Mouse (Mus musculus): ENCODE data around the gene Hydin.
"Not testable (repeated sequence)": the region's sequence is repeated elsewhere in the genome, so short reads cannot be mapped to it uniquely, and the experiment has no call there.

The Hydin gene

DNA sequence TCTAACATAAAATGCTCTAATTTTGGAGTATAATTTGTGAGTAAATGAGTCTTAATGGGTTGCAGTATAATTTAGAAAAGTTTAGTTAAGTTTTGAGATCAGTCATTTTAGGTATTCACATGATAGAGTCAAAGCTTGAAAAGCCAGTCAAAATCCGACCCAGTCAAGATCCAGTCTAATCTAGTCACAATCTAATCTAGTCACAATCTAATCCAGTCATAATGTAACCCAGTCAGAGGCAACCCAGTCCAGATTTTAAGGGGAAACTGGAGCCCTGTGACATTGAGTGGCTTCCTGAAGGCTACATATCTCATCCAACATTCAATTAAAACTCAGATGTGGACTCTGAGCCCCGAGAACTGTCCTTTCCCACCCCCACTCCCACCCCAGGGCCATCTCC lies 72.7 kb downstream of the Hydin start:
- no peak for DNase-seq (ENCODE audit: low spot score)

DNA sequence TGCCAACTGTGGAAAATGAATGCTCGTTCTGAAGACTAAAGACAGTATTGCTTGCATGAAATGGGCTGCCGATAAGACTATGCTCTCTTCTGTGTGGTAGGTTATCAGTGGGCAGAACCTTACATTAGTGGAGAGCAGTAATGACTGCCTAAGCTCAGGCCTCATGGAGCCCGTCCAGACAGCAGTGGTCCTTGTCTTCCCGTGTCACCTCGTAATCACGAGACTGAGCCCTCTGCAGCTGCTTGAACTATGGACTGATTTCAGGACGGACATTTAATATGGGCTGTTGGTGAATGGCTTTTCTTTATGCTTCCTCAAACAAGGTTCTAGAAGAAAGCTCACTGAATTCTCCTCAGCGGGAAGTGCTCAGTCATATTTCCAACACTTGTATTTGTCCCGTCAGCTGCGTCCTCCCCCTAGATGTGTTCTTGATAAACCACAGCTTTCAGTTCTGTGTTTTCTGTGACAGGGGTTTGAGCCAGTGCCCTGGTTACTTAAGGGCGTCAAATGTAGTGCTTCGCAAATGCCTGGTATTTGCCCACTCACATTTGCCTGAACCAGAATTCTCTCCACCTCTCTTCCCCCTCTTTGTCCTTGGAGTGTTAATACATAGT lies 73.4 kb downstream of the Hydin start:
- no peak for DNase-seq (ENCODE audit: low spot score)

- DNase-seq (ENCODE audit: low spot score): no peak
Observed at GRCm38 (mm10) chr8:110345697-110346394, 79.1 kb downstream of the Hydin start.

DNA sequence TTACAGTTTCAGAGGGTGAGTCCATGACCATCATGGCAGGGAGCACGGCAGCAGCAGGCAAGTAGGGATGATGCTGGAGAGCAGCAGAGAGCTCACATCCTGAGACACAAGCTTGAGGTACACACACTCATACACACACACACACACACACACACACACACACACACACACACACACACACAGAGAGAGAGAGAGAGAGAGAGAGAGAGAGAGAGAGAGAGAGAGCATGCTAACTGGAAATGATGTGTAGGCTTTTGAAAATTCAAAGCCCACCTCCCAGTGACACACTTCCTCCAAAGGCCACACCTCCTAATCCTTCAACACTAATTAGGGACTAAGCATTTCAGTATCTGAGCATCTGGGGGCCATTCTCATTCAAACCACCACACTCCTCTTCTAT lies 80.1 kb downstream of the Hydin start:
- DNase-seq (ENCODE audit: low spot score): no peak

- DNase-seq (ENCODE audit: low spot score): no peak
Observed at GRCm38 (mm10) chr8:110350725-110351124, 83.9 kb downstream of the Hydin start.

- DNase-seq (ENCODE audit: low spot score): no peak
Observed at GRCm38 (mm10) chr8:110351909-110352308, 85.1 kb downstream of the Hydin start.

GRCm38 (mm10) chr8:110362975-110363374 lies 96.2 kb downstream of the Hydin start:
- DNase-seq (ENCODE audit: low spot score): no peak

DNA sequence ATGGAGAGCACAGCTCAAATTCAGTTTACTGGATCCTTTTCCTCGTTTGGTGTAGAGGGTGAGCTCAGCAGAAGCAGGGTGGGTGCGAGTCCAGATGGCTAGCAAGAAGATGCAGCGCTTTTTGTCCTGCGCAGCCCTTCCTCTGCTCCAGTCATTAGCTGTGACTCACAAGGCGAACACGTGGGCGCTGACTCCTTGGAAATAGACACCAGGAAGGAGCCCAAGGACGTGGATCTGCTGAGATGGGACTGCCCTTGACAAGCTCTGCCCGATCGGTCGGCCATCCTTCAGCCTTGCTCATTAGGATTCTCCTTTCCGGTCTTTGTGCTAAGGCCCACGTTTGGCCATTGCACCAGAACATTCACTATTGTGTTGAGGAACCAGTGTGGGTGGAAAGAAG lies 106.1 kb downstream of the Hydin start:
- DNase-seq (ENCODE audit: low spot score): no peak

- no peak for DNase-seq (ENCODE audit: low spot score)
Observed at GRCm38 (mm10) chr8:110373695-110374094, 106.9 kb downstream of the Hydin start.

DNA sequence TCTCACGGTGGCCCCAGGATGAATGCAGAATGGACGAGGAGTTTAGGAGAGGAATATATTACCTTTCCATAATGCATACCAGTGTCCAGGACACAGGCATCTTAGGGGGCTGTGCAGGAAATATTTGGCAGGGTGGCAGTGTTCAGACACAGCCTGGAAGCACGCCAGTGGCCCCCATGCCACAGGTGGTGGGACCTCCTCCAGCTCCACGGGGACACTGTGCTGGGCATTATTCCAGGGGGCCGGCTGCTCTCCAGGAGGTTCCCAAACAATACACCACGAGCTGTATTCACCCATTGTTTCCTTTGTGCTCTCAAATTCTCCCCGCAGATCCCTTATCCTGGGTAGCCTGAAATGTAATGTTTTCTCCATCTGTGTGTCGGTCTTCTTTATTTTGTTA lies 116.0 kb downstream of the Hydin start:
- no peak for DNase-seq (ENCODE audit: low spot score)

DNA sequence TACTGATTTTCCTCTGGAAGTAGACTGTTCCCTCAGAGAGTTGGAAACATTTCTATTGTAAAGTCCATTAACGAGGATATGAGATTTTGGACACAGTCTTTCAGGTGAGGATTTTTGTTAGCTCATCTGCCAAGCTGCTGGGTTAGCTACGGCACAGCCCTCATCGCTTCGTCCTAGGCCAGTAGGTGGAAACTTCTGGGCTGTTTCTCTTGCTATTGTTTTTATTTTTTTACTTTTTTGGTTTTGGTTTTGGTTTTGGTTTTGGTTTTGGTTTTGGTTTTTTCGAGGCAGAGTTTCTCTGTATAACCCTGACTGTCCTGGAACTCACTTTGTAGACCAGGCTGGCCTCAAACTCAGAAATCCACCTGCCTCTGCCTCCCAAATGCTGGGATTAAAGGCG lies 117.9 kb downstream of the Hydin start:
- DNase-seq (ENCODE audit: low spot score): not testable (repeated sequence)

DNA sequence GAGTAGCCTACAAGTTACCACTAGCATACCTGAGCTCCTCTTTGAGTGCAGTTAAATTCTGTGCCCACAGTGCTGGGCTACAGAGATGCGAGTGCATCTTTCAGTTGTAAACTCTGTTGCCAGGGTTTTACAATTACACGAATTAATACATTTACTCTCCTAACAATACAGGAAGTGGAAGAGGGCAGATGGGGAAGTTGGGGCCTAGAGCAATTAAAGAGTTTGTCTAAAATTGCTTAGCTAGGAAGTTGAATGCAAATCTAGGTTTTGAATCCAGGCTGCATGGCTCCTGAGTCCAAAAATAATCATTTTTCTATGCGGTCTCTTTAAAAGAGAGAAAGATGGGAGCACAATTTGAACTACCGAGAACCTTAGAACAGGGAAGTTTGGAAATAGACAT lies 128.9 kb downstream of the Hydin start:
- no peak for DNase-seq (ENCODE audit: low spot score)

- DNase-seq (ENCODE audit: low spot score): no peak
Observed at GRCm38 (mm10) chr8:110400536-110400935, 133.8 kb downstream of the Hydin start.

- DNase-seq (ENCODE audit: low spot score): no peak
Observed at GRCm38 (mm10) chr8:110402311-110402710, 135.5 kb downstream of the Hydin start.

DNA sequence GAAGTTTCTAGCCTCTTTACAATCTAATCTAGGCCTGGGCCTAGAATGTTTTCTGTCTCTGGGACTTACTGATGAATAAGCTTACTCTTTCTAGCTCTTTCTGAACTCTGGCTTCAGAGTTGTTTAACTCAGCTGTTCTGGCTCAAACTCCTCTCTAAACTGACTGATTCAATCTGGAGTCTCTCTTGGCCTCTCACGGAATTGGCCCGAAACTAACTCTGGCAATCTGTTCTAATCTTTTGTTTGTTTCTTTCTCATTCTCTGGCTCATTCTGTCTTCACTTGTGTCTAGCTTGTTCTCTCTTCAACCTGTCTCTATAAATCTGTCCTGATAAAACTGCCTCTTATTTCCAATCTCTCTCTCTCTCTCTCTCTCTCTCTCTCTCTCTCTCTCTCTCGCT lies 137.7 kb downstream of the Hydin start:
- DNase-seq (ENCODE audit: low spot score): no peak

GRCm38 (mm10) chr8:110415121-110415520 lies 148.3 kb downstream of the Hydin start:
- no peak for DNase-seq (ENCODE audit: low spot score)

DNA sequence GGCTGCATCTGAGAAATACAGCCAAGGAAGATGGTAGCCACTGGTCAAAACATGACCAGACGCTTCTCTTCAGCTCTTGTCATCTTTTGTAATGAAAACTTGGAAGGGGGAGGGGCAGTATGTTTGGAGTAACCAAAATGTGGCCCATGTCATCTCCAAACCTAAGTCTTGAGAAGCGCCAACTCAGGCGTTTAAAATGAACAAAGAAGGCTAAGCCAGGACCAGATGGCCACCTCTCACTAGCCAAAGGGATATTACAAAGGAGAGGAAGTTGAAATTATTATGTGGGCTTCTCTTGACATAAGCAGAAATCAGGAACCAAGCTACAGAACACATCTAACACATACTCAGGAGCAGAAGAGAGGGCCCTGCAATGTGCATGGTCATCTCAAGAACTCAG lies 150.2 kb downstream of the Hydin start:
- DNase-seq (ENCODE audit: low spot score): no peak

GRCm38 (mm10) chr8:110417801-110418200 lies 151.0 kb downstream of the Hydin start:
- DNase-seq (ENCODE audit: low spot score): no peak

DNA sequence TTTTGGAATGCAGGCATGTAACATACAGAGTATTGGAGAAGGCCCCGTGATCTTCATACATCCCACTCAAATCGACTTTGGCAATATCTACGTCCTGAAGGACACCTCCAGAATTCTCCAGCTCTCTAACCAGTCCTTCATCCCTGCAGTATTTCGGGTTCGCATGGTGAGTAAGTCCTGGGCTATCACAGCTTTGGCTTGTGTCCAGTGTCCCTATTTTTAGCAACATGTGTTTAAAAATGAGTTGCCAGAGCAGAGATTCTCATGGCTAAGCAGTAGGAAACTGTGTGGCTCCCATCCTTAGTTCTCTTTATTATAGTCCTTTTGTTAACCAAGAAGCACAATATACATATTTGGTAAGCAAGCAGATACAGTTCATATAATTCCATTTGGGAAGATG lies 152.9 kb downstream of the Hydin start:
- no peak for DNase-seq (ENCODE audit: low spot score)

DNA sequence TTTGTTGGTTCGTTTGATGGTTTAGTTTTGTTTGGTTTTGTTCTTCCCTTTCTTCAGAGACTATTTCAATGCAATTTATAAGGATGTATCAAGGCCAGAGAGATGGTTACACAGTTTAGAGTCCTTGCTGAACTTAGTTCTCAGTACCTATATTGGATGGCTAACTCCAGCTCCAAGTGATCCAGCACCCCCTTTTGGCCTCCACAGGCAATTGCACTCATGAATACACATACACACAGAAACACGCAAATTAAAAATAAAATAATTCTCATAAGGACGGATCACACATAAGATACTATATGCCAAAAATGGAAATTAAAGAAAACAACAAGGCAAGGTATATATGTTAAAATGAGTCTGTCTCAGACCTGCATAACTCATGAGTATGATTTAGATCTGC lies 153.4 kb downstream of the Hydin start:
- no peak for DNase-seq (ENCODE audit: low spot score)

GRCm38 (mm10) chr8:110424146-110424545 lies 157.4 kb downstream of the Hydin start:
- no peak for DNase-seq (ENCODE audit: low spot score)

DNA sequence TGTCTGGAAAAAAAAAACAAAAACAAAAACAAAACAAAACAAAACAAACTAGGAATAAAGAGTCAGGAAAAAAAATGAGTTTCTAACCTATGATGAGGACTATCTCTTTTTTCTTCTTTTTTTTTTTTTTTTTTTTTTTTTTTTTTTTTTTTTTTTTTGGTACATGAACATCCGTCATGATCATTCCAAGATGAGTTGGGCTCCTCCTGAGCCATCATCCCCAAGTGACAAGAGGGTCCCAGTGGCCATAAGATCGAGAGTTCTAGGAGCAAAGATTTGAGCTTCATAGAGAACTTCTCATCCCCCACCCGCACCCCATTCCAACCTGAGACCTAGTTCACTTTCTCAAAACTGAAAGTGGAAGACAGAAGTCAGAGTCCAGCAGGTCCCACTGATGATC lies 164.6 kb downstream of the Hydin start:
- DNase-seq (ENCODE audit: low spot score): no peak

DNA sequence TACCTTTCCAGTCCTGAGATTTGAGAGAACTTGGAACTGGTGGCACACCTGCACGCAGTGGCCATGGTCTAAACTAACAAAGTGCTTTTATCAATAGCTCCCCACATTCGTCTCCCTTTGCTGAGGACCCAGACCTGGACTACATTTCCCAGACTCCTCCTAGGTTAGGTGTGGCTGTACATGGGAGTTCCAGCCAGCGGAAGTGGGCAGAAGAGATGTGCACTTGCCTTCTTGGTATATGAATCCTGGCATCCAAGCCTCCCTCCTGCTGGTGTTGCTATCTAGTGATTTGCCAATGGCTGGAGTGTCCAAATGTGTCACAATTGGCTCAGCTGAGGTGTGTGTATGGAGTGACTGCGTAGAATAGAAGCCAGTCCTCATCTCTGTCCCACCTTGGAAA lies 173.8 kb downstream of the Hydin start:
- DNase-seq (ENCODE audit: low spot score): no peak

DNA sequence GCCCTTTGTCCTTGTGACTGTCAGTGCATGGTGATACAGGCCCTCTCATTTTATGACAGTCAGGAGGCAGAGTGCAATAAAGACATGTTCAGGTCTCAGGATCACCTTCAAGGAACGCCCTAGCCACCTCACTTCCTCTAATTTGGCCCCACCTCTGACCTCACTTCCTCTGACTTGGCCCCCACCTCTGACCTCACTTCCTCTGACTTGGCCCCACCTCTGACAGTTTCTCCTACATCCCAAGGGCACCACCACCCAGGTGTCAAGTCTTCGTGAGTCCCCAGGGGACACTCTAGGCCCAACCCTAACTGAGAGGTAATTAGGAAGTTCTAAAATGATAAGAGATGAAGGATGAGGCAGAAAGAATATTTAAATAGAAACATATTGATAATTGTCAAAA lies 177.5 kb downstream of the Hydin start:
- DNase-seq (ENCODE audit: low spot score): no peak
